Mouse (Mus musculus) spleen, adult 12 weeks (tissue): ENCODE measurements around the gene Zfp936.
"Not testable (repeated sequence)": the region's sequence is repeated elsewhere in the genome, so short reads cannot be mapped to it uniquely, and the experiment has no call there.

Experiments used
- DNase-seq: peaks from one replicate; pipeline ENCODE4 v3.0.0; 2022; ENCODE audit warnings: low spot score

Zfp936 gene

GRCm38 (mm10) chr7:43113929-43114328 lies at the start of gene Zfp936:
TSS of gene Zfp936 (plus strand) at chr7:43114229.
- DNase-seq: not testable (repeated sequence)

- no peak for DNase-seq
Measured at GRCm38 (mm10) chr7:43077831-43078230, 36.2 kb upstream of the Zfp936 start.

GRCm38 (mm10) chr7:43128691-43129090 lies 14.7 kb downstream of the Zfp936 start:
- not testable (repeated sequence) for DNase-seq

GRCm38 (mm10) chr7:43164121-43164520 lies 50.1 kb downstream of the Zfp936 start:
- not testable (repeated sequence) for DNase-seq

- not testable (repeated sequence) for DNase-seq
Measured at GRCm38 (mm10) chr7:43167101-43167500, 53.1 kb downstream of the Zfp936 start.

GRCm38 (mm10) chr7:43167811-43168210 lies 53.8 kb downstream of the Zfp936 start:
- DNase-seq: not testable (repeated sequence)

- not testable (repeated sequence) for DNase-seq
Measured at GRCm38 (mm10) chr7:43168212-43168611, 54.2 kb downstream of the Zfp936 start.

- no peak for DNase-seq
Measured at GRCm38 (mm10) chr7:43177003-43177702, 63.1 kb downstream of the Zfp936 start.

- not testable (repeated sequence) for DNase-seq
Measured at GRCm38 (mm10) chr7:43213781-43214180, 99.8 kb downstream of the Zfp936 start.
